9 mouse cellular contexts compared by ENCODE assay signal in genomic region chr8:11279296-11279826, GRCm38 (mm10). TPM values are rescaled to one million over a fixed set of nuclear protein-coding genes. Genes with fewer than 3 reads are reported as not detected.
A peak's percentile ranks its signal among the peaks of the same experiment; 100 is the strongest.
DNase-seq lines count a peak whose midpoint lies in the region; ATAC-seq lines count a peak whose summit lies in the region.
"Had no signal": no experiment of that assay in that cellular context is flagged by ENCODE, and none has a peak within 500 bp of the region (broad histone marks: within the 10 kb centered on the region; RNA-seq: fewer than 3 reads in every experiment).

No protein-coding gene starts in this region.

- peak overlapping the region; percentile 45 for H3K9ac ChIP-seq in heart, embryonic 16.5 days (ENCODE audit: low read length)
- no peak overlapping the region for H3K9ac ChIP-seq in stomach, embryonic 14.5 days (replicated peaks; ENCODE audit: low read depth, low read length)

- no peaks in the 10 kb centered on the region for H3K27me3 ChIP-seq in heart, embryonic 16.5 days (ENCODE audit: control insufficient read depth, insufficient read depth, low read length)
- H3K27me3 ChIP-seq in limb, embryonic 10.5 days (ENCODE audit: low read depth, poor library complexity, severe bottlenecking): no peaks in the 10 kb centered on the region
- H3K27me3 ChIP-seq in stomach, embryonic 14.5 days (ENCODE audit: control insufficient read depth, insufficient read depth, low read length): no peaks in the 10 kb centered on the region

- peak; percentile 33 for ATAC-seq in heart, embryonic 16.5 days (replicated peaks; ENCODE audit: extremely low read depth, insufficient read depth, low FRiP score)
- ATAC-seq in stomach, embryonic 14.5 days (ENCODE audit: insufficient number of reproducible peaks, insufficient read depth, low FRiP score, low read depth): peak; percentile 47; the same call in 1 of the 2 replicates
- no peak for ATAC-seq in megakaryocyte-erythroid progenitor cell, adult 5-6 weeks (replicated peaks; ENCODE audit: low FRiP score, low TSS enrichment, poor library complexity, severe bottlenecking)
- ATAC-seq in inflammation-experienced regulatory T-cells, adult 6 months: no peak

- WGBS in heart, embryonic 16.5 days: 52% methylated on average over 20 of the region's 20 CpGs
- WGBS in limb, embryonic 10.5 days: 72% methylated on average over 20 of the region's 20 CpGs
- 63% methylated on average over 20 of the region's 20 CpGs for WGBS in stomach, embryonic 14.5 days

- no peaks in the 10 kb centered on the region for H3K9me3 ChIP-seq in heart, embryonic 16.5 days (replicated peaks; ENCODE audit: control insufficient read depth, low read length)
- no peaks in the 10 kb centered on the region for H3K9me3 ChIP-seq in limb, embryonic 10.5 days (replicated peaks)
- H3K9me3 ChIP-seq in stomach, embryonic 14.5 days (ENCODE audit: control insufficient read depth, low read depth, low read length): 0 out of 2 replicates have a peak, but pooled peaks cover 3% of the 10 kb centered on the region

- peaks cover 73% of the 10 kb centered on the region for H3K4me1 ChIP-seq in heart, embryonic 16.5 days (ENCODE audit: control insufficient read depth, insufficient read depth, low read length)
- peaks cover 52% of the 10 kb centered on the region for H3K4me1 ChIP-seq in limb, embryonic 10.5 days
- peaks cover 51% of the 10 kb centered on the region for H3K4me1 ChIP-seq in stomach, embryonic 14.5 days (ENCODE audit: control insufficient read depth, insufficient read depth, low read length)

- H3K4me2 ChIP-seq in heart, embryonic 16.5 days (ENCODE audit: low read depth, low read length): peak overlapping the region; percentile 49
- H3K4me2 ChIP-seq in stomach, embryonic 14.5 days (replicated peaks; ENCODE audit: low read depth, low read length): peak overlapping the region; percentile 12; the same call in 1 of the 2 replicates

- peak; percentile 85 for DNase-seq in R1 (ENCODE audit: low read depth, low spot score)
- DNase-seq in embryo, embryonic 11 days: peak; percentile 69
- peak; percentile 48 for DNase-seq in limb, embryonic 10.5 days (ENCODE audit: low spot score)
- DNase-seq in layer of hippocampus, adult 9-10 months (ENCODE audit: low spot score): no peak

- H3K36me3 ChIP-seq in heart, embryonic 16.5 days (ENCODE audit: control insufficient read depth, insufficient read depth): peaks cover 4% of the 10 kb centered on the region; the same call in 1 of the 2 replicates
- H3K36me3 ChIP-seq in limb, embryonic 10.5 days: peaks cover 11% of the 10 kb centered on the region; the same call in 1 of the 2 replicates
- no peaks in the 10 kb centered on the region; the same call in 1 of the 2 replicates for H3K36me3 ChIP-seq in stomach, embryonic 14.5 days (ENCODE audit: control insufficient read depth, insufficient read depth, low read length)

- peak overlapping the region; percentile 53 for H3K27ac ChIP-seq in heart, embryonic 16.5 days (ENCODE audit: low read length)
- H3K27ac ChIP-seq in limb, embryonic 10.5 days: peak overlapping the region; percentile 71
- peak overlapping the region; percentile 84; the same call in 1 of the 2 replicates for H3K27ac ChIP-seq in stomach, embryonic 14.5 days (ENCODE audit: low read length)

- peak overlapping the region; percentile 9; the same call in 1 of the 2 replicates for H3K4me3 ChIP-seq in heart, embryonic 16.5 days (ENCODE audit: low read length)
- peak overlapping the region; percentile 13; the same call in 1 of the 2 replicates for H3K4me3 ChIP-seq in limb, embryonic 10.5 days
- no peak overlapping the region for H3K4me3 ChIP-seq in stomach, embryonic 14.5 days (ENCODE audit: low read depth, low read length)

RNA-seq across cellular contexts. Expression of gene Col4a2, which starts 33.2 kb away (rescaled TPM):
- polyA plus RNA-seq in heart, embryonic 16.5 days (2015; fragmentation: Nextera tagmentation; extraction: Ambion mirVana): 80.1 and 105 TPM in 2 replicates
- polyA plus RNA-seq in limb, embryonic 10.5 days (2016; fragmentation: Nextera tagmentation; extraction: Ambion mirVana): 53.0 and 53.6 TPM in 2 replicates
- polyA plus RNA-seq in stomach, embryonic 14.5 days (2014; fragmentation: Nextera tagmentation; extraction: Ambion mirVana): 57.1 and 63.8 TPM in 2 replicates
- total RNA-seq in megakaryocyte-erythroid progenitor cell, adult 5-6 weeks (2014; fragmentation: Nextera tagmentation): 0.20 and 0.35 TPM in 2 replicates
- 0.56 and 0.57 TPM in 2 replicates for total RNA-seq in megakaryocyte-erythroid progenitor cell, adult 5-6 weeks (2017)
- not detected for polyA plus RNA-seq in inflammation-experienced regulatory T-cells, adult 6 months (2017; shearing (Covaris generic))
- total RNA-seq: neutrophil, adult 5-6 weeks had no signal

RNA-seq across cellular contexts. Expression of gene Col4a1, which starts 33.3 kb away (rescaled TPM):
- 213 and 274 TPM in 2 replicates for polyA plus RNA-seq in heart, embryonic 16.5 days (2015; fragmentation: Nextera tagmentation; extraction: Ambion mirVana)
- polyA plus RNA-seq in limb, embryonic 10.5 days (2016; fragmentation: Nextera tagmentation; extraction: Ambion mirVana): 141 and 145 TPM in 2 replicates
- polyA plus RNA-seq in stomach, embryonic 14.5 days (2014; fragmentation: Nextera tagmentation; extraction: Ambion mirVana): 216 and 233 TPM in 2 replicates
- not detected in 2 replicates for total RNA-seq in megakaryocyte-erythroid progenitor cell, adult 5-6 weeks (2014; fragmentation: Nextera tagmentation)
- 0.34 TPM in 1 of 2 replicates, not detected in the other for total RNA-seq in megakaryocyte-erythroid progenitor cell, adult 5-6 weeks (2017)
- under 1 TPM in 1 of 3 experiments, not detected in 2; 0.40 TPM for polyA plus RNA-seq in inflammation-experienced regulatory T-cells, adult 6 months (2017; shearing (Covaris generic))
- total RNA-seq: neutrophil, adult 5-6 weeks had no signal

Comparison
In these comparisons a context has a peak if more than half of its experiments do, and no peak if none do; other contexts are left out.
1. ATAC-seq: peak in heart, embryonic 16.5 days (single experiment) and stomach, embryonic 14.5 days (single experiment); none in megakaryocyte-erythroid progenitor cell, adult 5-6 weeks (single experiment) and inflammation-experienced regulatory T-cells, adult 6 months (single experiment).
2. RNA of gene Col4a2, which starts 33.2 kb away (polyA plus RNA-seq): 80.1 to 105 TPM in heart, embryonic 16.5 days, 57.1 to 63.8 TPM in stomach, embryonic 14.5 days and 53.0 to 53.6 TPM in limb, embryonic 10.5 days; not detected in inflammation-experienced regulatory T-cells, adult 6 months; every median in the first group is over 10 times any median in the second.
3. RNA of gene Col4a1, which starts 33.3 kb away (polyA plus RNA-seq): 216 to 233 TPM in stomach, embryonic 14.5 days, 213 to 274 TPM in heart, embryonic 16.5 days and 141 to 145 TPM in limb, embryonic 10.5 days; 0.40 TPM in inflammation-experienced regulatory T-cells, adult 6 months; every median in the first group is over 100 times any median in the second.
4. Peak in every context shown above with its lines, with median percentiles within 50 percentile points of each other: H3K27ac ChIP-seq.